Mouse (Mus musculus) gastrocnemius, postnatal 36 days (tissue): ENCODE results near the gene Myt1l. TPM values are rescaled to one million over a fixed set of nuclear protein-coding genes. Genes with fewer than 3 reads are reported as not detected.
A peak's percentile ranks its signal among the peaks of the same experiment; 100 is the strongest.

Experiments used
- DNase-seq, 2 experiments: peaks; one replicate each; pipeline ENCODE4 v3.0.0; 2022
- intact Hi-C: fragments of 180-260 bp; cut with DNase I; formaldehyde crosslinking; loops from one replicate; pipeline ENCODE4 v1.15.1; 2025
- total RNA-seq, 2 experiments: library from RNA; stranded (reverse); gene quantifications; 2 replicates each; pipeline ENCODE4 v1.2.3; 2021

Myt1l gene
- total RNA-seq, 2 experiments from 2014 or later = not detected

GRCm38 (mm10) chr12:29702626-29703025 lies 174.4 kb downstream of the Myt1l start:
- intact Hi-C loops = no loop called here
- DNase-seq = peak in 1 of 2 experiments; percentile 48

GRCm38 (mm10) chr12:29703541-29703940 lies 175.4 kb downstream of the Myt1l start:
- intact Hi-C loops = no loop called here
- no peak for DNase-seq

- intact Hi-C loops = no loop called here
- DNase-seq = no peak
These were observed 178.9 kb downstream of the Myt1l start for GRCm38 (mm10) chr12:29707094-29707493.

- DNase-seq = no peak
These were observed 180.0 kb downstream of the Myt1l start for GRCm38 (mm10) chr12:29708166-29708565.

GRCm38 (mm10) chr12:29712795-29713721 lies 184.9 kb downstream of the Myt1l start:
- intact Hi-C loops = no loop called here

More at GRCm38 (mm10) chr12:29708166-29708565, 180.0 kb downstream of the Myt1l start:
- intact Hi-C loops = no loop called here

GRCm38 (mm10) chr12:29723722-29724338 lies 195.6 kb downstream of the Myt1l start:
- no peak for DNase-seq
- intact Hi-C loops = no loop called here

More at GRCm38 (mm10) chr12:29712795-29713721, 184.9 kb downstream of the Myt1l start:
- no peak for DNase-seq

GRCm38 (mm10) chr12:29728294-29728693 lies 200.1 kb downstream of the Myt1l start:
- no peak for DNase-seq
- intact Hi-C loops = no loop called here

DNA sequence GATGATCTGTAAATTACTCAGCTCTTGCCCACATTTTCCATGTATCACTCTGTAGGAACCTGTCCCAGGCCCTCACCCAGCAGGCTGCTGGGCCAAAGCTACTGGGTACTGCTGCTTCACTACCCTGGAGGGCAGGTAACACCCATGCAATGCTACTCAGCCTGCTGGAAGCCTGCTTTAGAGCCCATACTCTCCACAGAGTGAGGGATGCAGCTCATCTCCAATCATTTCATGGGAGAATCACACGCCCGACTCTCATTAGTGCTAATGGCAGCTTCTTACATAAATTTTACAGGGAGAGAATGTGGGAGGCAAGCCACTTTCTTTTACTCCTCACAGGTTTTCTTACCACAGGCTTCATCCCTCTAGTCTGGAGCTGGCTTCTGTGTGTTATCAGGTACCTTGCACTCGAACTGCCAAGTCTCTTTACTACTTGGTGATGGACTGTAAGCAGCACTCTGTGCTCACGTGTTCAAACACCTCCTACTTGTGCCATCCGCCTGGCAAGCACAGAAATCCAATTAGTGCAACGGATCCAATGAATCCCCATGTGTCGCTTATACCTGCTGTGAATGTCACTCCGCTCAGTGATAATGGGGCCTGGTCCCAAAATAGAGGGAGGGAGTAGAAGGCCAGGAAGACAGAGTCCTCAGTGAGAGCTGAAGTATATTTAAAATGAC lies 212.3 kb downstream of the Myt1l start:
- intact Hi-C loops = loop anchor here (5.0 kb wide), 1 partner anchor 53 kb away; no protein-coding TSS in a partner anchor

DNA sequence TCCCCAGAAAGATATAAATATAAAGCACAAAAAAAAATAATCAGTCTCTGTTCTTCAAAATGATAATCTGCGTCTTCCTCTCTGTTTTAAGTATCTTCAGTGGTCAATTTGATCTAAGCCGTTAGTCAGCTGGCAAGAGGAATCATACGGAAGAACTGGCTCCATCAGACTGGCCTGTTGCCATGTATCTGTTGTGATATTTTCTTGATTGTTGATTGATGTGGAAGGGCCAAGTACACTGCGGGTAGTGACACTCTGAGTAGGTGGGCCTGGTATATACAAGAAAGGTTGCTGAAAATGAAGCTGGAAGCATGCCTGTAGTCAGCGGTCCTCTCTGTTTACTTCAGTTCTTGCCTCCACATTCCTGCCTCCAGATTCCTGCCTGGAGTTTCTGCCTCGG lies 213.0 kb downstream of the Myt1l start:
- DNase-seq = no peak
- intact Hi-C loops = loop anchor here (5.0 kb wide), 1 partner anchor 54 kb away; no protein-coding TSS in a partner anchor

More for the DNA sequence above, 212.3 kb downstream of the Myt1l start:
- no peak for DNase-seq

GRCm38 (mm10) chr12:29750604-29751128 lies 222.5 kb downstream of the Myt1l start:
- intact Hi-C loops = no loop called here
- DNase-seq = no peak

DNA sequence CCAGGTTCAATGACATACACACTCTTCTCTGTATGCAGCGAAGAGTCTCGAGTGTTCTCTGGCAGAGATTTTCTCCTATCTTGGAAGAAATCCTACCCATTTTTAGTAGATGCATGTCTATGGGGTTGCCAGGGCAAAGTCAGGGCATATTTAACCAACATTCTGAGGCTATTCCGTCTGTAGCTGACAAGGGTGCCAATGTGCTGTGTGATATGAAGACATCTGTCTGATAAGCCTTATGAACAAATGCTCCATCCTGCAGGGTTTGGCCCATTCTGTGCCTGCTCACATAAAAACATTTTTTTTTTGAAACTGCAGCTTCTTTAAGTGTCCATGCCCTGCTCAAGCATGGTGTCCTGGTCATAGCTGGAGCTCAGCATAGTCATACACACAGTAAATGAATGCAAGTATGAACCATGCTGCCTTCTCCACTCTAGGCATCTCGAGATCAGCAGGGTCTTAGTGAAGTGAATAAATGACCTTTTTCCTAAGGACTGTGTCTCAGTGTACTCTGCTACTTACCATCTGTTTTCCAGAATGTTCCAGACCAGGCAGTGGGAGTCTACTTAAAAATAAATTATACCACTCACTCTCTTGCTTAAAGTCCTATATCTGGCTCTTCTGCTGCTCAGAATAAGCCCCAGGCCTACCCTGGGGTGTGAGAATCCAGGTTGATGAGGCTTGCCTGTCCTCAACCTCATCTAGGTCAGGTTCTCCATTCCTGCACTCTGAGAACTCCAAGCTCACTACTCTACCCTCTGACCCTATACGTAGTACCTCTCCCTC lies 227.1 kb downstream of the Myt1l start:
- no peak for DNase-seq
- intact Hi-C loops = no loop called here

DNA sequence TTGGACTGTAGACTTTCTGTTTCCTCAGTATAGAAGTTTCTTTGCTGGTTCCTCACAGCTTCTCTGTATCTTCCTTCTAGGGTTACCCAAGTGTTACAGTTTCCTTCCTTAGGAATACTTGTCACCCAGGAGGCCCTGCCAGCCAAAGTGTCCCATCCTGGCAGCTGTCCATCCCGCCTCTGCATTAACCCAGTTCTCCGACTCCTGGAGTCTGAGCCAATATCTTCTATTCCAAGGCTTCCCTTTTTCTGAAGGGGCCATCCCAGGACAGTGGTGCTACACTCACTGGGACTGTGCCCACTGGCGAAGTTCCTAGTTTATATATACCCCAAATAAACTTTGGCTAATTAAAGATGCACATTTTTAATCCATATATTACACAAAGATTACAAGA lies 227.7 kb downstream of the Myt1l start:
- DNase-seq = no peak
- intact Hi-C loops = no loop called here

DNA sequence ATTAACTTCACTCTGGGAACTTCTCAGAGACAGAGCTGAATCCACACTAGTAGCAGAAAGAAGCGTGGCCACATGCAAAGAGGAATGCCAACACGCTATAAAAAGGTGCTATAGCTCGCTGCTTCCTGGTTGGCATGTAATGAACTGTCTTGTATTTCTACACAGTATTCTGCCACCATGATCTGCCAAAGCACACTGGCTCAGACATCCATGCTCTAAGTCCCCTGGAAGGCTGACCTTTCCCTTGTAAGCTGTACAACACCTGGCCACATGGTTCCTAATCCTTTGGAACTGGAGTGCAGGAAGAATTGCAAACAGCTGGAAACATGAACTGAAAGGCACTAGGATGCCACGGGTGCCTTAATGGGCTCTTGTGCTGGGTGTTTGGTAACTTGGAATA lies 232.4 kb downstream of the Myt1l start:
- DNase-seq = no peak
- intact Hi-C loops = no loop called here

DNA sequence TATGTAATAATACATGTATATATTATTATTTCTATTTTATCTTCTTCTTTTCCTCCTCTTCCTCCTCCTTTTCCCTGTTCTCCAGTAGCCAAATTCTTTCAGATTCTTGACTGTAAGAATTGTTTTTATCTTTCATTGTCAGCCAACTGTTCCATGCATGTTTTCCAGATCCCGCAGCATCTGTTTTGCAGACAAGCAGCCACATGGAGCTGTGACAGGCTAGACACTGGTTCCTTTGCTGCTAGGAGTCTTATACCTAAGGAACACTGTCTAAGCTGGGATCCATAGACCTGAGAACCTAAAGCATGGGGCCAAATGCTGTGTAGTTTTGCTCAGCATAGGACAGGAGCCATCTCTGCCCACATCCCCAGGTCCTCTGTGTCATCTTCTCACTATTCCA lies 238.0 kb downstream of the Myt1l start:
- intact Hi-C loops = no loop called here

GRCm38 (mm10) chr12:29771791-29772190 lies 243.6 kb downstream of the Myt1l start:
- DNase-seq = peak in 1 of 2 experiments; percentile 7
- intact Hi-C loops = no loop called here

More for the DNA sequence above, 238.0 kb downstream of the Myt1l start:
- no peak for DNase-seq

DNA sequence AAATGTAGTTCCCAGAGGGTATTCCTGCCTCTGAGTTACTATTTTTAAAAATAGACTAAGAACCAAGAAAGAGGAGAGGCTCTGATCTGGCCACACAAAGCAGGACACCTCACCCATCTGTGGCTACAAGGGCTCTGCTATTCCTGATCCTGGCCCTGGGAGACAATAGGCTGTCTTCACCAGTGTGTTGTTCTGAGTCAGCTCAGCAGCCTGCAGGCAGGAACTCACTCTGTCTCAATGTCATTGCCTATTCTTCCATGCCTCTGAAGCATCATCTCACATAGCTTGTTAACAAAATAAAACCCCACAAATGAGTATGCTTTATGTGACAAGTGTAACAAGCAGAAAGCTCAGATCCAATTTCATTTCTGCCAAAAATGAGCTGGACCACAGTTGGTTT lies 244.2 kb downstream of the Myt1l start:
- no peak for DNase-seq
- intact Hi-C loops = no loop called here

- intact Hi-C loops = no loop called here
These were observed 250.7 kb downstream of the Myt1l start for GRCm38 (mm10) chr12:29778901-29779300.

GRCm38 (mm10) chr12:29789319-29790050 lies 261.3 kb downstream of the Myt1l start:
- intact Hi-C loops = no loop called here
- DNase-seq = no peak

More at GRCm38 (mm10) chr12:29778901-29779300, 250.7 kb downstream of the Myt1l start:
- no peak for DNase-seq

DNA sequence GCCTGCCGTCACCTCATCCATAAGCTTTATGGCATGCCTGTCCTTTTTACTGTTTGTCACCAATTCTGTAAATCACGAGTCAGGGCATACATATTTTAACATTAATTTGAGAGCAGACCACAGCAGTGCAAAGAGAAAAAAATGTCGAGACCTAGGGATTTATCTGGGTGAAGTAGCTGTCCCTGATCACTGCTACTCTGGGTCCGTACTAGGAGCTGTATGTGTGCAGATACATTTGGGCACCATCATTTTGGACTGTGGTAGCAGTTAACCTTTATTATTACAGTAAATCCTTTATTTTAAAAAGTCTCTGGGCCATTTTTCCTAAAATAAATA lies 261.8 kb downstream of the Myt1l start:
- DNase-seq = no peak
- intact Hi-C loops = no loop called here
